Mouse (Mus musculus): ENCODE results near the gene Ppm1a. TPM values are rescaled to one million over a fixed set of nuclear protein-coding genes. Genes with fewer than 3 reads are reported as not detected.

Ppm1a gene
- polyA plus RNA-seq, 1 experiment from 2014 or later: 68.0 TPM

DNA sequence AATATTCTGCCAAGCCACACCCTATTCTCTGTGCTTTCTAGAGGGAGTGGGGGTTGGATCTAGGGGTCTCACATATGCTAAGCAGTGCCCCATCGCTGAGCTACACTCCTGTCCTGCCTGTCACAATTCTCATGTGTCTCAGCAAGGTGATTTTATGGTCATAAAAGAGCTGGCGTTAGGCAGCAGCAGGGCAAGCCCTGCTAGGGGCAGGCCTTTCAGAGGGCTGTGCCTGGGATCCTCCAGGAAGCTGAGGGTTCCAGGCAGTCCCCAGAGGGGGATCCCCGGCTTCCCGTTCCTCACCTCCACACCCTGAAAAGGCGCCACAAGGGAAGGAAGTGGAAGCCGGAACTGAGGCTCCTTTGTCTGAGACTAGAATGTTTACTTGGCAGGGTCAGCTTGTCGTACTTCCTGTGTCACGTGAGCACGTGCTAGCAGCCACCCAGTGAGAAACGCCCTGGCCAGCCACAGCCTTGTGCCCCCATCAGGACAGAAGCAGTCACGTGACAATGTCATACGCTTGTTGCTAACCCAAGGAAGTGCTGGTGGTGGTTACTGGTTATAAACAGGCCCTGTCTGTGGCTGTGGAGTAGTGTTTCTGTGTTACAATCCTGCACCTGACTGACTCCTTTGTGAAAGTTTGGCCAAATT, 86.8 kb downstream of the Ppm1a start:
- 14% methylated on average over 12 of the region's 12 CpGs for WGBS
- Histone ChIP-seq H3K9me3 (peaks cover 8% of the 10 kb centered on the region; the same call in 1 of the 2 replicates), H3K9ac (replicated peaks) (no peak overlapping the region; the same call in 1 of the 2 replicates), H3K27ac (peak overlapping the region; percentile 86), H3K4me3 (replicated peaks) (peak overlapping the region; percentile 29), H3K27me3 (peaks cover 26% of the 10 kb centered on the region), H3K4me2 (peak overlapping the region; percentile 56), H3K36me3 (no peaks in the 10 kb centered on the region), H3K4me1 (replicated peaks) (peaks cover 7% of the 10 kb centered on the region)
- ATAC-seq (ENCODE audit: insufficient number of reproducible peaks, insufficient read depth, low FRiP score, low TSS enrichment, low read depth): peak; percentile 83

DNA sequence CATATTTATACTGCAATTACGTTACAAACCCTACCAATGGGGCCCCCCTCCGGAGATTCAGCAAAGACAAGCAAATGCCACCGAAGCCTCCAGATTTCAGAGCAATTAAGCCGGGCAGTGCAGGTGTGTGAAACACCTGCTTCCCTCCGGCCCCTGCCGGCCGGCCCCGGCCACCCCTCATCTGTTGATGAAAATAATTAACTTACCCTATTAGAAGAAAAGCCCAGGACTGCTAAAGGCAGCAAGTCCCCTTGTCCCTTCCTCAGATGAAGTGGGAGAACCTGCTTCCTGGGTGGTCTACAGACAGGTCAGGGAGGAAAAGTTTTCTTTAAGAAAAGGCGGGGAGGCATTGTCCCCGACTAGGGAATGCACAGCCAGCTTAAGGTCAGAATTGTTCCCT, 88.7 kb downstream of the Ppm1a start:
- 21% methylated on average over 10 of the region's 10 CpGs for WGBS
- ATAC-seq (ENCODE audit: insufficient number of reproducible peaks, insufficient read depth, low FRiP score, low TSS enrichment, low read depth): no peak
- Histone ChIP-seq H3K27me3 (peaks cover 43% of the 10 kb centered on the region), H3K9me3 (peaks cover 8% of the 10 kb centered on the region; the same call in 1 of the 2 replicates), H3K36me3 (no peaks in the 10 kb centered on the region), H3K4me3 (replicated peaks) (no peak overlapping the region), H3K4me1 (replicated peaks) (peaks cover 7% of the 10 kb centered on the region), H3K9ac (replicated peaks) (no peak overlapping the region), H3K4me2 (no peak overlapping the region), H3K27ac (no peak overlapping the region)

DNA sequence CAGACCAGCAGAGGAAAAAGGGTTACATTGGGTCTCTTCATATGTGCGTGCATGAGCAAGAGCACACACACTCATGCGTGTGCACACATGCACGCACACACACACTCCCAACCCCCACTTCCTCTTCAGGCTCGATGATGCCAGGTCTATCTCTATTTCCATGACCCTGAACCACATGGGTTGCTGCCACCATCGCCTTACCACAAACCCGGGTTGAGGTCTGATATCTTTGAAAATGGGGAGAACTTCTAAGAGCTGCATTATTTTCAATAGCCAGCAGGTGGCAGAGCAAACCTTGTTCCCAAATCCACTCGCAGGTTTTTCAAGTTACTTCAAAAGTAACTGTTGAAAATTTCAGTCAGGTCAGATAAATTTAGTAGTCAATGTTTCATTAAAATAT, 90.5 kb downstream of the Ppm1a start:
- WGBS: 26% methylated on average over 7 of the region's 7 CpGs
- Histone ChIP-seq H3K27ac (no peak overlapping the region), H3K27me3 (peaks cover 51% of the 10 kb centered on the region)

More for the DNA sequence above, 90.5 kb downstream of the Ppm1a start:
- peaks cover 7% of the 10 kb centered on the region for H3K4me1 ChIP-seq (replicated peaks)
- H3K36me3 ChIP-seq: no peaks in the 10 kb centered on the region
- ATAC-seq (ENCODE audit: insufficient number of reproducible peaks, insufficient read depth, low FRiP score, low TSS enrichment, low read depth): no peak
- no peak overlapping the region for H3K9ac ChIP-seq (replicated peaks)
- H3K9me3 ChIP-seq: no peaks in the 10 kb centered on the region
- no peak overlapping the region for H3K4me2 ChIP-seq
- H3K4me3 ChIP-seq (replicated peaks): no peak overlapping the region

Other genes starting within 250 kb of the Ppm1a start
- 15.1 and 17.0 TPM in 2 replicates for gene Pcnx4, start 221.1 kb upstream of the Ppm1a start, polyA plus RNA-seq (2016; fragmentation: Nextera tagmentation; extraction: Ambion mirVana)
- not detected in 2 replicates for gene Gm4756, start 107.8 kb upstream of the Ppm1a start, polyA plus RNA-seq (2016; fragmentation: Nextera tagmentation; extraction: Ambion mirVana)
- 6.6 and 7.5 TPM in 2 replicates for gene Dhrs7, start 92.5 kb upstream of the Ppm1a start, polyA plus RNA-seq (2016; fragmentation: Nextera tagmentation; extraction: Ambion mirVana)
- gene Six6, start 182.4 kb downstream of the Ppm1a start, polyA plus RNA-seq (2016; fragmentation: Nextera tagmentation; extraction: Ambion mirVana): not detected in 2 replicates
- gene 4930447C04Rik, start 183.3 kb downstream of the Ppm1a start, polyA plus RNA-seq (2016; fragmentation: Nextera tagmentation; extraction: Ambion mirVana): 5.8 and 6.3 TPM in 2 replicates

Data from limb, embryonic 12.5 days (tissue).